Mouse (Mus musculus): ENCODE results near the gene Kctd13. TPM values are rescaled to one million over a fixed set of nuclear protein-coding genes. Genes with fewer than 3 reads are reported as not detected.
"Not testable (repeated sequence)": the region's sequence is repeated elsewhere in the genome, so short reads cannot be mapped to it uniquely, and the experiment has no call there.

The Kctd13 gene
- polyA plus RNA-seq (2015; fragmentation: Nextera tagmentation; extraction: Ambion mirVana): 4.1 and 5.0 TPM in 2 replicates

DNA sequence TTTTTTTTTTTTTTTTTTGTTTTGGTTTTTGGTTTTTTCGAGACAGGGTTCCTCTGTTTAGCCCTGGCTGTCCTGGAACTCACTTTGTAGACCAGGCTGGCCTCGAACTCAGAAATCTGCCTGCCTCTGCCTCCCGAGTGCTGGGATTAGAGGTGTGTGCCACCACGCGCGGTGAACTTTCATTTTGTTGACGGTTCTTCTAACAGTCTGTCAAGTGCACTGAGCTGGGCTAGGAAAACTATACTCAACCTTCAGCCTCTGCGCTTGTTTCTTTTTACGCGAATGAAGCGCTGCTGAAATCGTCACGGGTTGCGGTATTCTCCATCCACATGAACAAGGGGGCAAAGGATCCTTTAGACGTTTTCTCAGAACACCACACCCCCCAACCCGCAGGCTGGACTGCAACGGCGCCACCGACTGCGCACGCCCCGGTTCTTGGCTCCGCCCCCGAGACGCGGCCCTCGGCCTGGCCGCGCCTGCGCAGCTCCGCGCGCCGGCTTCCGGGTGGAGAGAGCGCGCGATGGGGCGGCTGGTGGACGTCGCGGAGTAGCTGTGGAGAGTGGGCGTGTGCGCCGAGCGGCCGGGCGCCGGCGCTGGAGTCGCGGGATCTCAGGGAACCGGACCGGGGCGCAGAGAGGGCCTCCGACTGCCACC is at the start of gene Kctd13:
Gene Kctd13, plus strand, starts transcription at position 496 of the 654 bp plus-strand sequence.
- no peaks in the 10 kb centered on the region for H3K9me3 ChIP-seq (replicated peaks)
- H3K27me3 ChIP-seq: no peaks in the 10 kb centered on the region
- H3K4me3 ChIP-seq (replicated peaks): peak within 1 kb of the TSS; percentile 88
- H3K27ac ChIP-seq (replicated peaks): peak within 1 kb of the TSS; percentile 82
- peak within 1 kb of the TSS; percentile 91 for H3K9ac ChIP-seq
- peaks cover 10% of the 10 kb centered on the region; the same call in 1 of the 2 replicates for H3K36me3 ChIP-seq (replicated peaks)
- peak; percentile 94 for ATAC-seq (ENCODE audit: insufficient read depth)
- peak within 1 kb of the TSS; percentile 100 for H3K4me2 ChIP-seq
- WGBS (ENCODE audit: insufficient replicate concordance): 1% methylated on average over 56 of the region's 56 CpGs
- peaks cover 53% of the 10 kb centered on the region for H3K4me1 ChIP-seq (replicated peaks)

- Histone ChIP-seq H3K4me3 (replicated peaks) (no peak overlapping the region), H3K9ac (no peak overlapping the region), H3K9me3 (replicated peaks) (no peaks in the 10 kb centered on the region), H3K27ac (replicated peaks) (no peak overlapping the region), H3K4me1 (replicated peaks) (peaks cover 49% of the 10 kb centered on the region), H3K36me3 (replicated peaks) (peaks cover 47% of the 10 kb centered on the region), H3K27me3 (no peaks in the 10 kb centered on the region), H3K4me2 (peak overlapping the region; percentile 91)
- no peak for ATAC-seq (ENCODE audit: insufficient read depth)
- WGBS (ENCODE audit: insufficient replicate concordance): 37% methylated on average over 6 of the region's 6 CpGs
Measured at GRCm38 (mm10) chr7:126881040-126881439, 47.6 kb upstream of the Kctd13 start.

- peaks cover 47% of the 10 kb centered on the region for H3K4me1 ChIP-seq (replicated peaks)
- WGBS (ENCODE audit: insufficient replicate concordance): under 1% methylated on average over 15 of the region's 15 CpGs
- H3K9ac ChIP-seq: peak overlapping the region; percentile 92
- no peaks in the 10 kb centered on the region for H3K9me3 ChIP-seq (replicated peaks)
- H3K27me3 ChIP-seq: no peaks in the 10 kb centered on the region
- ATAC-seq (ENCODE audit: insufficient read depth): no peak
- H3K36me3 ChIP-seq (replicated peaks): peaks cover 23% of the 10 kb centered on the region
- H3K27ac ChIP-seq (replicated peaks): peak overlapping the region; percentile 92
- peak overlapping the region; percentile 91 for H3K4me3 ChIP-seq (replicated peaks)
- peak overlapping the region; percentile 91 for H3K4me2 ChIP-seq
Measured at GRCm38 (mm10) chr7:126883731-126884181, 44.9 kb upstream of the Kctd13 start.

GRCm38 (mm10) chr7:126884286-126885164 is 44.2 kb upstream of the Kctd13 start, which contains the start of gene Taok2:
Gene Taok2 (minus strand): TSS chr7:126884703.
- H3K27me3 ChIP-seq: no peaks in the 10 kb centered on the region
- ATAC-seq (ENCODE audit: insufficient read depth): peak; percentile 96
- no peaks in the 10 kb centered on the region for H3K9me3 ChIP-seq (replicated peaks)
- H3K9ac ChIP-seq: peak within 1 kb of the TSS; percentile 92
- H3K27ac ChIP-seq (replicated peaks): peak within 1 kb of the TSS; percentile 92
- peaks cover 51% of the 10 kb centered on the region for H3K4me1 ChIP-seq (replicated peaks)
- peak within 1 kb of the TSS; percentile 91 for H3K4me2 ChIP-seq
- under 1% methylated on average over 56 of the region's 56 CpGs for WGBS (ENCODE audit: insufficient replicate concordance)
- H3K4me3 ChIP-seq (replicated peaks): peak within 1 kb of the TSS; percentile 91
- peaks cover 16% of the 10 kb centered on the region for H3K36me3 ChIP-seq (replicated peaks)

GRCm38 (mm10) chr7:126887281-126887680 is 41.4 kb upstream of the Kctd13 start:
- Histone ChIP-seq H3K4me1 (replicated peaks) (peaks cover 34% of the 10 kb centered on the region), H3K36me3 (replicated peaks) (peaks cover 25% of the 10 kb centered on the region), H3K9ac (no peak overlapping the region), H3K27ac (replicated peaks) (no peak overlapping the region), H3K27me3 (no peaks in the 10 kb centered on the region), H3K4me3 (replicated peaks) (no peak overlapping the region), H3K4me2 (no peak overlapping the region), H3K9me3 (replicated peaks) (no peaks in the 10 kb centered on the region)
- 75% methylated on average over 5 of the region's 5 CpGs for WGBS (ENCODE audit: insufficient replicate concordance)
- no peak for ATAC-seq (ENCODE audit: insufficient read depth)

DNA sequence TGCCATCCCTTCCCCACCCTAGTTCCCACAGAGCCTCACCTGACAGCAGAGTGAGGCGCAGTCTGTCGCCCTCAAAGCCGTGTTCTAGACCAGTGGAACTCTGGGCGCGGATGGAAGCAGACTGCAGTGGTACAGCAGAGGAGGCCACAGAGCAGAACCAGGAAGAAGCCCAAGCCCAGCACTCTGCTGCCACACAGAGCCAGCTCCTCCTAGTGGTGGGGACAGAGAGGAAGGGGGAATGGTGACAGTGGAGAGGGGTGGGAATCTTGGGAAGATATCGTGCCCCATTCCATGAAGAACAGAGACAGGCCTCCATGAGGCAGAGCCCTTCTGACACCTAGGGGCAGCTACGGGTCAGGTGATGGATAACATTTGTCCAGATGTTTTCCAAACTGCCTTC is 39.8 kb upstream of the Kctd13 start:
- no peak overlapping the region for H3K4me2 ChIP-seq
- ATAC-seq (ENCODE audit: insufficient read depth): no peak
- H3K9me3 ChIP-seq (replicated peaks): no peaks in the 10 kb centered on the region
- peaks cover 25% of the 10 kb centered on the region for H3K36me3 ChIP-seq (replicated peaks)
- no peaks in the 10 kb centered on the region for H3K27me3 ChIP-seq
- H3K27ac ChIP-seq (replicated peaks): no peak overlapping the region
- peaks cover 19% of the 10 kb centered on the region for H3K4me1 ChIP-seq (replicated peaks)
- H3K4me3 ChIP-seq (replicated peaks): no peak overlapping the region
- 46% methylated on average over 7 of the region's 7 CpGs for WGBS (ENCODE audit: insufficient replicate concordance)
- no peak overlapping the region for H3K9ac ChIP-seq

- 69% methylated on average over 5 of the region's 5 CpGs for WGBS (ENCODE audit: insufficient replicate concordance)
- H3K9ac ChIP-seq: peak overlapping the region; percentile 72
- peak overlapping the region; percentile 83 for H3K4me2 ChIP-seq
- peak overlapping the region; percentile 61 for H3K27ac ChIP-seq (replicated peaks)
- peaks cover 3% of the 10 kb centered on the region; the same call in 1 of the 2 replicates for H3K27me3 ChIP-seq
- peaks cover 3% of the 10 kb centered on the region; the same call in 1 of the 2 replicates for H3K36me3 ChIP-seq (replicated peaks)
- no peak for ATAC-seq (ENCODE audit: insufficient read depth)
- H3K4me3 ChIP-seq (replicated peaks): peak overlapping the region; percentile 67
- H3K9me3 ChIP-seq (replicated peaks): no peaks in the 10 kb centered on the region
- H3K4me1 ChIP-seq (replicated peaks): peaks cover 24% of the 10 kb centered on the region
Measured at GRCm38 (mm10) chr7:126896912-126897311, 31.8 kb upstream of the Kctd13 start.

DNA sequence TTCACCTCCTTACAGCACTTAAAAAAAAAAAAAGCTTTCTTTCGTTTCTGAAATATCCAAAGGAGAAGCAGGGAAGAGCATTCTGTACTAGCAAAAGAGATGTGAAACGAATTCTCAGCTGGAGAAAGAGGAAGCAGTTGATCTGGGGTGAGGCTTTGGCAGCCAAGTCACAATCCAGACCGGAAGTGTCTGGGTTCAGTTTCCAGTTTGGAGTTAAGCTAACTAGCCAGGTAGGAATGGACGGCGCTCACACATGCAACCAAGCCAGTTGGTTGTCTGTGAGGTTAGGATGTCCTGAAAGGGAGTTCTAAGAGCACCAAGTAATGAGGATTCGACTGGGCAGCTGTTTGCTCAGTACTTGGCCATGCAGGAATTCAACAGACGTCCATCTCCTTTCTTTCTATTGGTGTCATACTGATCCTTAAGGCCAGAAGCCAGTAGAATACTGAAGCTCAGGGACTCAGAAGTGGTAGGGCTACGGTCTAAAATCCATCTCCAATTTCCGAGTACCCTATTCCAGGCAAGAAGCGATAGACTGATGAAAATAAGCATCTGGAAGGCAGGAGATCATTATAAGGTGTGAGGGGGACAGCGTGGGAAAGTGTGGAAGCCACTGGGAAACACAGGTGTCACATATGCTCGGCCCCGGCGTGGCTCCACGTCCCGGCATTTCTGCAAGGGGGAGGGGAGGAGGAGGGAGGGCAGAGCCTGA is 31.1 kb upstream of the Kctd13 start:
- Histone ChIP-seq H3K9me3 (replicated peaks) (no peaks in the 10 kb centered on the region), H3K4me3 (replicated peaks) (peak overlapping the region; percentile 67), H3K4me1 (replicated peaks) (peaks cover 24% of the 10 kb centered on the region), H3K36me3 (replicated peaks) (peaks cover 2% of the 10 kb centered on the region; the same call in 1 of the 2 replicates), H3K27ac (replicated peaks) (peak overlapping the region; percentile 78), H3K4me2 (peak overlapping the region; percentile 83), H3K9ac (peak overlapping the region; percentile 72), H3K27me3 (peaks cover 3% of the 10 kb centered on the region; the same call in 1 of the 2 replicates)
- ATAC-seq (ENCODE audit: insufficient read depth): peak; percentile 66
- WGBS (ENCODE audit: insufficient replicate concordance): 4% methylated on average over 16 of the region's 16 CpGs

- Histone ChIP-seq H3K27ac (replicated peaks) (peak overlapping the region; percentile 78), H3K9ac (peak overlapping the region; percentile 72), H3K4me2 (peak overlapping the region; percentile 83), H3K4me1 (replicated peaks) (peaks cover 24% of the 10 kb centered on the region), H3K4me3 (replicated peaks) (peak overlapping the region; percentile 67), H3K9me3 (replicated peaks) (no peaks in the 10 kb centered on the region), H3K36me3 (replicated peaks) (0 out of 2 replicates have a peak, but pooled peaks cover 2% of the 10 kb centered on the region), H3K27me3 (peaks cover 3% of the 10 kb centered on the region; the same call in 1 of the 2 replicates)
- 11% methylated on average over 37 of the region's 37 CpGs for WGBS (ENCODE audit: insufficient replicate concordance)
- peak; percentile 93 for ATAC-seq (ENCODE audit: insufficient read depth)
Measured at GRCm38 (mm10) chr7:126898102-126898990, 30.3 kb upstream of the Kctd13 start.

DNA sequence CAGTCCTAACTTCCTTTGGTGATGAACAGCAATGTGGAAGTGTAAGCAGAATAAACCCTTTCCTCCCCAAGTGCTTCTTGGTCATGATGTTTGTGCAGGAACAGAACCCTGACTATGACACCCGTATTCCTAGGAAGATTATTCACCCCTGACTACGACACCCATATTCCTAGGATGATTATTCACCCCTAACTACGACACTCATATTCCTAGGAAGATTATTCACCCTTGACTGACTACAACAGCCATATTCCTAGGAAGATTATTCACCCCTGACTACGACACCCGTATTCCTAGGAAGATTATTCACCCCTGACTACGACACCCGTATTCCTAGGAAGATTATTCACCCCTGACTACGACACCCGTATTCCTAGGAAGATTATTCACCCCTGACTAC is 28.9 kb upstream of the Kctd13 start:
- H3K36me3 ChIP-seq (replicated peaks); H3K27ac ChIP-seq (replicated peaks); H3K4me3 ChIP-seq (replicated peaks); H3K4me2 ChIP-seq; ATAC-seq (ENCODE audit: insufficient read depth); H3K9me3 ChIP-seq (replicated peaks); H3K9ac ChIP-seq; H3K27me3 ChIP-seq: not testable (repeated sequence)
- H3K4me1 ChIP-seq (replicated peaks): peaks cover 24% of the 10 kb centered on the region
- WGBS (ENCODE audit: insufficient replicate concordance): 77% methylated on average over 9 of the region's 9 CpGs

Measured in liver, embryonic 15.5 days (tissue).